Mouse (Mus musculus): ENCODE data around the gene Tas1r1.

Gene Tas1r1

GRCm38 (mm10) chr4:152009076-152010051, 29.0 kb downstream of the Tas1r1 start:
- DNase-seq, result peak; percentile 72

GRCm38 (mm10) chr4:152008622-152009075, 29.7 kb downstream of the Tas1r1 start, which contains the start of gene Klhl21:
Klhl21 (plus strand) TSS chr4:152008803.
- peak; percentile 93 for DNase-seq

GRCm38 (mm10) chr4:152008148-152008500, 30.2 kb downstream of the Tas1r1 start:
- peak; percentile 62 for DNase-seq

- DNase-seq, result no peak
Observed at GRCm38 (mm10) chr4:152007481-152008147, 30.8 kb downstream of the Tas1r1 start.

GRCm38 (mm10) chr4:152006812-152007211, 31.6 kb downstream of the Tas1r1 start:
- DNase-seq, result peak; percentile 43

GRCm38 (mm10) chr4:152006137-152006536, 32.2 kb downstream of the Tas1r1 start:
- no peak for DNase-seq

- DNase-seq, result no peak
Observed at GRCm38 (mm10) chr4:152002063-152002462, 36.3 kb downstream of the Tas1r1 start.

GRCm38 (mm10) chr4:152001335-152001734, 37.0 kb downstream of the Tas1r1 start:
- no peak for DNase-seq

GRCm38 (mm10) chr4:152000906-152001305, 37.5 kb downstream of the Tas1r1 start:
- no peak for DNase-seq

GRCm38 (mm10) chr4:151999481-151999880, 38.9 kb downstream of the Tas1r1 start:
- no peak for DNase-seq

GRCm38 (mm10) chr4:151997701-151998100, 40.7 kb downstream of the Tas1r1 start:
- DNase-seq, result no peak

GRCm38 (mm10) chr4:151996951-151997222, 41.5 kb downstream of the Tas1r1 start:
- DNase-seq, result no peak

GRCm38 (mm10) chr4:151996173-151996950, 42.0 kb downstream of the Tas1r1 start, which contains the start of gene Phf13:
Phf13 (minus strand) TSS chr4:151996258.
- DNase-seq, result peak; percentile 99

GRCm38 (mm10) chr4:151995371-151996172, 42.8 kb downstream of the Tas1r1 start:
- DNase-seq, result peak; percentile 75

GRCm38 (mm10) chr4:151994228-151995171, 43.9 kb downstream of the Tas1r1 start:
- DNase-seq, result no peak

- DNase-seq, result no peak
Observed at GRCm38 (mm10) chr4:151993035-151993434, 45.3 kb downstream of the Tas1r1 start.

- no peak for DNase-seq
Observed at GRCm38 (mm10) chr4:151992091-151992490, 46.3 kb downstream of the Tas1r1 start.

GRCm38 (mm10) chr4:151989110-151989488, 49.3 kb downstream of the Tas1r1 start:
- peak; percentile 56 for DNase-seq

GRCm38 (mm10) chr4:151988342-151989109, 49.8 kb downstream of the Tas1r1 start, which contains the start of gene Thap3:
Thap3 (minus strand) TSS chr4:151988997.
- DNase-seq, result peak; percentile 80

GRCm38 (mm10) chr4:151988014-151988341, 50.4 kb downstream of the Tas1r1 start:
- DNase-seq, result no peak
